11 mouse cellular contexts compared by ENCODE assay signal in genomic region chr3:59077278-59077677, GRCm38 (mm10). TPM values are rescaled to one million over a fixed set of nuclear protein-coding genes. Genes with fewer than 3 reads are reported as not detected.
DNase-seq lines count a peak whose midpoint lies in the region; ATAC-seq and TF ChIP-seq lines count a peak whose summit lies in the region.
"Had no signal": no experiment of that assay in that cellular context is flagged by ENCODE, and none has a peak within 500 bp of the region (broad histone marks: within the 10 kb centered on the region; RNA-seq: fewer than 3 reads in every experiment).

No protein-coding gene starts in this region.

- H3K36me3 ChIP-seq in forebrain, embryonic 13.5 days (ENCODE audit: poor library complexity, severe bottlenecking): no peaks in the 10 kb centered on the region; the same call in 1 of the 2 replicates
- H3K36me3 ChIP-seq in forebrain, embryonic 15.5 days: no peaks in the 10 kb centered on the region
- no peaks in the 10 kb centered on the region for H3K36me3 ChIP-seq in kidney, embryonic 14.5 days (ENCODE audit: control insufficient read depth, insufficient read depth, low read length)
- H3K36me3 ChIP-seq: embryonic facial prominence, embryonic 15.5 days; limb, embryonic 15.5 days had no signal

- 0 out of 2 replicates have a peak, but pooled peaks have one; percentile 22 for ATAC-seq in forebrain, embryonic 13.5 days
- no peak for ATAC-seq in forebrain, embryonic 15.5 days (replicated peaks)
- no peak for ATAC-seq in frontal cortex, adult (ENCODE audit: low TSS enrichment)
- no peak for ATAC-seq in kidney, embryonic 14.5 days (ENCODE audit: low FRiP score, low TSS enrichment)

- 0 out of 2 replicates have a peak, but pooled peaks cover 7% of the 10 kb centered on the region for H3K4me1 ChIP-seq in forebrain, embryonic 13.5 days
- H3K4me1 ChIP-seq in forebrain, embryonic 15.5 days: no peaks in the 10 kb centered on the region
- peaks cover 9% of the 10 kb centered on the region; the same call in 1 of the 2 replicates for H3K4me1 ChIP-seq in kidney, embryonic 14.5 days (ENCODE audit: control insufficient read depth, insufficient read depth, low read length)

- WGBS in forebrain, embryonic 13.5 days: 67% methylated on average over 4 of the region's 4 CpGs
- WGBS in forebrain, embryonic 15.5 days: 52% methylated on average over 4 of the region's 4 CpGs
- WGBS in kidney, embryonic 14.5 days: 58% methylated on average over 4 of the region's 4 CpGs

- peak; percentile 84 for TF ChIP-seq CTCF in layer of hippocampus, adult 2 months (conservative IDR thresholded peaks at IDR 0.05)

- no peaks in the 10 kb centered on the region for H3K9me3 ChIP-seq in forebrain, embryonic 13.5 days (replicated peaks)
- H3K9me3 ChIP-seq in forebrain, embryonic 15.5 days: no peaks in the 10 kb centered on the region
- no peaks in the 10 kb centered on the region for H3K9me3 ChIP-seq in kidney, embryonic 14.5 days (ENCODE audit: control insufficient read depth, low read length)
- H3K9me3 ChIP-seq: embryonic facial prominence, embryonic 15.5 days; limb, embryonic 15.5 days had no signal

- H3K9ac ChIP-seq in forebrain, embryonic 13.5 days: no peak overlapping the region
- no peak overlapping the region for H3K9ac ChIP-seq in forebrain, embryonic 15.5 days (replicated peaks)
- no peak overlapping the region for H3K9ac ChIP-seq in kidney, embryonic 14.5 days (ENCODE audit: low read depth, low read length)
- H3K9ac ChIP-seq: embryonic facial prominence, embryonic 15.5 days; limb, embryonic 15.5 days had no signal

- H3K4me3 ChIP-seq in forebrain, embryonic 13.5 days: no peak overlapping the region
- H3K4me3 ChIP-seq in forebrain, embryonic 15.5 days: no peak overlapping the region
- no peak overlapping the region for H3K4me3 ChIP-seq in layer of hippocampus, adult 2 months
- H3K4me3 ChIP-seq in kidney, embryonic 14.5 days (ENCODE audit: low read length): no peak overlapping the region
- H3K4me3 ChIP-seq: embryonic facial prominence, embryonic 15.5 days; limb, embryonic 15.5 days had no signal

- no peaks in the 10 kb centered on the region for H3K27me3 ChIP-seq in forebrain, embryonic 13.5 days
- H3K27me3 ChIP-seq in forebrain, embryonic 15.5 days: no peaks in the 10 kb centered on the region
- H3K27me3 ChIP-seq in kidney, embryonic 14.5 days (ENCODE audit: control insufficient read depth, insufficient read depth, low read length): no peaks in the 10 kb centered on the region
- H3K27me3 ChIP-seq: embryonic facial prominence, embryonic 15.5 days; limb, embryonic 15.5 days had no signal

- DNase-seq in layer of hippocampus, adult 2 months (ENCODE audit: low spot score in 2 of 2): peak in 1 of 2 experiments; percentile 36
- DNase-seq in layer of hippocampus, adult 8-10 months (ENCODE audit: low spot score in 2 of 2): no peak
- DNase-seq in CD4-positive helper T cell, adult 2 months (ENCODE audit: low read depth, low spot score): peak; percentile 24
- DNase-seq in induced T-regulatory cell, adult 2 months (ENCODE audit: low read depth): peak; percentile 73
- DNase-seq: kidney, postnatal 10 days had no signal

- no peak overlapping the region for H3K4me2 ChIP-seq in forebrain, embryonic 13.5 days
- H3K4me2 ChIP-seq in forebrain, embryonic 15.5 days (replicated peaks): no peak overlapping the region
- no peak overlapping the region for H3K4me2 ChIP-seq in kidney, embryonic 14.5 days (replicated peaks; ENCODE audit: low read depth, low read length)
- H3K4me2 ChIP-seq: embryonic facial prominence, embryonic 15.5 days; limb, embryonic 15.5 days had no signal

- no peak overlapping the region for H3K27ac ChIP-seq in forebrain, embryonic 13.5 days
- H3K27ac ChIP-seq in forebrain, embryonic 15.5 days (replicated peaks): no peak overlapping the region
- H3K27ac ChIP-seq in layer of hippocampus, adult 2 months: no peak overlapping the region
- no peak overlapping the region for H3K27ac ChIP-seq in kidney, embryonic 14.5 days (ENCODE audit: low read depth, low read length)
- H3K27ac ChIP-seq: embryonic facial prominence, embryonic 15.5 days; limb, embryonic 15.5 days had no signal

RNA-seq across cellular contexts. Expression of gene Gpr171, which starts 24.3 kb away (rescaled TPM):
- polyA plus RNA-seq in forebrain, embryonic 13.5 days (2015; fragmentation: Nextera tagmentation; extraction: Ambion mirVana): 1.1 and 1.7 TPM in 2 replicates
- 0.96 and 1.0 TPM in 2 replicates for polyA plus RNA-seq in forebrain, embryonic 15.5 days (2015; fragmentation: Nextera tagmentation; extraction: Ambion mirVana)
- total RNA-seq in layer of hippocampus, adult 2 months (2021): not detected
- not detected for total RNA-seq in layer of hippocampus, adult 8-10 months (2022)
- polyA plus RNA-seq in kidney, embryonic 14.5 days (2014; fragmentation: Nextera tagmentation; extraction: Ambion mirVana): 0.58 and 1.3 TPM in 2 replicates

Comparison
In these comparisons a context has a peak if more than half of its experiments do, and no peak if none do; other contexts are left out.
1. DNase-seq: peak in CD4-positive helper T cell, adult 2 months (single experiment) and induced T-regulatory cell, adult 2 months (single experiment); none in layer of hippocampus, adult 8-10 months (0 of 2).